Mouse (Mus musculus): ENCODE results near the gene Slc12a9. TPM values are rescaled to one million over a fixed set of nuclear protein-coding genes. Genes with fewer than 3 reads are reported as not detected.

Gene Slc12a9
- total RNA-seq, 2 experiments from 2014 or later, result 8.4 to 8.6 TPM

DNA sequence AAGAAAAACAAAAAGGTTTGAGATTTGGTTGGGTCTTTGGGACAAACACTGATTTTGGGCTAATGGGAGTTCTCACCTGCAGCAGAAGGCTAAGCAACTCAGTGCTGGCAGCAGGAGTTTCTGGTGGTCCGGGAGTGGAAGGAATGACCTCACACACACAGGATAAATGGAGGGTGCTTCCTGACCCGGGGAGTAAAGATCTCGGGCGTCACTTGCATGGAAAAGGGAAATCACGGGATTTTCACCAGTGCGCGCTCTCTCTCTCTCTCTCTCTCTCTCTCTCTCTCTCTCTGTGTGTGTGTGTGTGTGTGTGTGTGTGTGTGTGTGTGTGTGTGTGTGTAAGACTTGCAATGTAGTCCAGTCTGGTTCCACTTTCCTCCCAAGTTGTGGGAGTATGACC, 14.5 kb upstream of the Slc12a9 start:
- DNase-seq (ENCODE audit: low spot score in 2 of 2), result no peak

DNA sequence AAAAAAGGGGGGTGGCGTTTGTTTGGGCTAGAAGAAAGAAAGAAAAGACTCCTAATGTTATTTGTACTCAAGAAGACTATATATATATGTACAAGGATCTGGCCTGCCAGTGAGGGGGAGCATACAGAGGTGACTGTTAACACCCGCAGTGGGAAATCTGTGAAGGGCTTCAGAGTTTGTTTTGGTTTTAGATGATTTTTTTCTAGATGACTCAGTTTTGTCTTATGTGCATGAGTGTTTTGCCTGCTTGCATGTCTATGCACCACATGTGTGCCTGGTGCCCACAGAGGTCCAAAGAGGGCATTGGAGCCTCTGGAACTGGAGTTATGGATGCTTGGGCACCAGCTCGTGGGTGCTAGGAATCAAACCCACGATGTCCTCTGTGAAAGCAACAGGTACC, 13.6 kb upstream of the Slc12a9 start:
- DNase-seq (ENCODE audit: low spot score in 2 of 2), result no peak

DNA sequence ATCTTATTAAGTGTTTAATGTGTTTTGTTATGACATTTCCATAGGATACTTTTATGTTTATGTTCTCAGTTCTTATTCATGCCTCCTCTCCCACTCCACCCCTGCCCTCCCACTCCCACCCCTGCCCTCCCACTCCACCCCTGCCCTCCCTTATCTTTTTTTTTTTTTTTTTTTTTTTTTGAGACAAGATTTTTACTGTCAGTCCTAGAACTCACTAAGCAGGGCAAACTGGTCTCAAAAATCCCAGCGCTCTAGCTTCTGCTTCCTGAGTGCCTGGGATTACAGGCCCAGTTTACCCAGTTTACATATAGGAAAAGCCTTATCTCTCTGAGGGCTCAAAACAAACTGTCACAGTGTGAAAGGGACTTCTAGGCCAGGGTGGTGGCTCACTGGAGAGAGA, 13.0 kb upstream of the Slc12a9 start:
- DNase-seq (ENCODE audit: low spot score in 2 of 2), result no peak

DNA sequence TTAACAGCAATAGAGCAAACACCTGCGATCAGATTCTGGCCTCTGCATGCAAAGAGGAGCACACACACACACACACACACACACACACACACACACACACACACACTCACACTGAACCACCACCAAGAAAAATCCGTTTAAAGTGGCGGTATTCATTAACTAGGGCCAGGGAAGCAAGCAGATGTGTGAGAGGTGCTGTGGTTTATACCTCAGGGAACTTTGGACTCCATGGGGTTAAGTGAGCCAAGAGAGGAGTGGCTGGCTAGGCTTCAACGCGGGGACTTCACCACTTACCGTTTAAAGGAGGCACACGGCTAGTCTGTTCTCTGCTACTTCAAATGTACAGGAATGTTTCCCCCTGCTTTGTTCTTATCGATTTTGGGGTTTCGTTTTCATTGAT, 12.4 kb upstream of the Slc12a9 start:
- no peak for DNase-seq (ENCODE audit: low spot score in 2 of 2)

DNA sequence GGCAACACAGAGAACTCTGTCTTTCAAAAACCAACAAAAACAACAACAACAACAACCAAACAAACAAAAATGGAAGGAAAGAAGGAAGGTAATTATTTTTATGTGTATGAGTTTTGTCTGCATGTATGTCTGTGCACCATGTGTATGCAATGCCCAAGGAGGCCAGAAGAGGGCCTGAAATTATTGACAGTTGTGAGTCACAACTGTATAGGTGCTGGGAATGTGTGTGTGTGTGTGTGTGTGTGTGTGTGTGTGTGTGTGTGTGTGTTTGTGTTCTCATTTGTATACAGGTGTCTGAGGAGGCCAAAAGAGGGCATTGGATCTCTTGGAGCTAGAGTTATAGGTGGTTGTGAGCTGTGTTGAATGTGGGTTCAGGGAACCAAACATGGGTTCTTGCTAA, 10.5 kb upstream of the Slc12a9 start:
- DNase-seq (ENCODE audit: low spot score in 2 of 2), result no peak

DNA sequence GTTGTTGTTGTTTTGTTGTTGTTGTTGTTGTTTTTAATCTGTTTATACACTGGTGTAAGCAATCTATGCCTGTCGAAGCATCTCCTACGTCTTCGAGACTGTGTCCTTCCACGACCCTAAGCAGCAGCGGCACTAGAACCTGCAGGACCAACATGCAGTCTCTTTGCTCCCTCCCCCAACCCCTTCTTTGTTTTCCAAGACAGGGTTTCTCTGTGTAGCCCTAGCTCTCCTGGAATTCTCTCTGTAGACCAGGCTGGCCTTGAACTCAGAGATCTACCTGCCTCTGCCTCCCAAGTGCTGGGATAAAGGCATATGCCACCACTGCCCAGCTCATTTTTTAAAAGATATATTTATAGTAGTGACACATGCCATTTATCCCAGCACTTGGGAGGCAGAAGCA, 10.0 kb upstream of the Slc12a9 start:
- DNase-seq (ENCODE audit: low spot score in 2 of 2), result no peak

DNA sequence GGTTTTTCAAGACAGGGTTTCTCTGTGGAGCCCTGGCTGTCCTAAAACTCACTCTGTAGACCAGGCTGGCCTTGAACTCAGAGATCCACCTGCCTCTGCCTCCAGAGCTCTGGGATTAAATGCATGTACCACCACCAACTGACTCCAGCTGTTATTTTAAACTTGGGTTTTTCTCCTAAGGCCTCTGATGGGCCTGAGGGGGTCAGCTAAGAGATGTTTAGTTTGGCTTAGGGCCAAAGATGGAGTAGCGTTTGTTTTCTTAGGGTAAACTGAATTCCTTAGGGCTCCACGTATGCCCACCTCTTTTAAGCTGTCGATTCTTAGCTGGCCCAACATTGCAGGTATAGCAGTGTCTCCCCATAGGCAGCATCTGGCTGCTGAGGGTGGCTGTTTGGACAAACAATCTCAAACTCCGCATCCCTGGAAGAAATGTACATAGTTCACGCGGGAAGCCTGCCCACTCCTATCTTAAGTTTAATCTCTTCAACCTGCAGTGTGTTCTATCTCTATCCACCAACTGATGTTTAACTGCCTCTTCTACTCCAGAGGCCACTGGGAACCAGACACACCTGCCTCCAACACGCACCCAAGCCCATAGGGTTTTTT, 9.1 kb upstream of the Slc12a9 start:
- no peak for DNase-seq (ENCODE audit: low spot score in 2 of 2)

DNA sequence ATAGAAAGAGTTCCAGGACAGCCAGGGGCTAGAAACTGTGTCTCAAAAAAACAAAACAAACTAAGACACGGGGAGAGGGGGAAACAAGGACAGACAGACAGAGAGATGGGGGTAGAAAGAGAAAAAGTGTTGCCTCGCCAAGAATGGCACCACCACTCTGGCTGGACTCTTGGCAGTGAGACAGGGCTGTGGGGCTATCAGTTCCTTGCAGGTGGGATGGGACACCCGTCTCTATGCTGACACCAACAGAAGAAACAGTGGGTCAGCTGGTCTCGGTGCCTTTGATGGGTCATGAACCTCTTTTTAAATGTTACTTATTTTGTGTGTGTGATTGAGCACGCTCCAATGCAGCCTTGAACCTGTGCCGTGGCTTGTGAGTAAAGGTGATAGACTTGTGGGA, 6.8 kb upstream of the Slc12a9 start:
- DNase-seq (ENCODE audit: low spot score in 2 of 2), result no peak

DNA sequence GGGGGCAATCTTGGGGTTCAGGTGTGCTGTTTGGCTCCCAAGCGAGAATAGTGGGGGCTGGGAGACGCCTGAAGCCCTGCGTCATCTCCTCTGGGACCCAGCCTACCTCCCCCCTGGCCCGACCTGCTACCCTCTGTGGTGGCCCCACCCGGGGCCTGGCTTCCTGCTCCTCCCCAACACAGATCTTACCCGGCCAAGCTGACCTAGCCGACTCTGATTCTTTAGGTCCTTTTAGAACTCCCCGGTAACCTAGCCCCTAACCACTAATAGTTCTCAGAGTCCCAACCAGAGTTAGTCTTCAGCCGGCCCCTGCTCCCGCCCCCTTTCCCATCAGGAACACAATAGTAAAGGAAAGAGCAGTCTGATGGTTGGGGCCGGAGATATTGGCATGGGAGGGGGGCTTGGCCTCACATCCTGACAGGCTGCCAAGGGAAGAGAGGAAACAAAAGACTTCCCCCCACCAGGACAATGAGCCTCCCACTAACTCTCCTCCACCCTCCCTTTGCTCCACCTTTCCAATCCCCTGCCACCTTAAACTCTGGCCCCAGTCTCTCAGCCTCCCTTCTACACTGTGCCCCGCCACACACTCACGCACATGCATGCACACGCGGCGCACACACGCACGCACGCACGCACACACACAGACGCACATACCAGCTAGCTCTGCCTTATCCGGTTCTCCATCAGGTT, 6.0 kb upstream of the Slc12a9 start:
- peak in 1 of 2 experiments; percentile 43 for DNase-seq (ENCODE audit: low spot score in 2 of 2)

DNA sequence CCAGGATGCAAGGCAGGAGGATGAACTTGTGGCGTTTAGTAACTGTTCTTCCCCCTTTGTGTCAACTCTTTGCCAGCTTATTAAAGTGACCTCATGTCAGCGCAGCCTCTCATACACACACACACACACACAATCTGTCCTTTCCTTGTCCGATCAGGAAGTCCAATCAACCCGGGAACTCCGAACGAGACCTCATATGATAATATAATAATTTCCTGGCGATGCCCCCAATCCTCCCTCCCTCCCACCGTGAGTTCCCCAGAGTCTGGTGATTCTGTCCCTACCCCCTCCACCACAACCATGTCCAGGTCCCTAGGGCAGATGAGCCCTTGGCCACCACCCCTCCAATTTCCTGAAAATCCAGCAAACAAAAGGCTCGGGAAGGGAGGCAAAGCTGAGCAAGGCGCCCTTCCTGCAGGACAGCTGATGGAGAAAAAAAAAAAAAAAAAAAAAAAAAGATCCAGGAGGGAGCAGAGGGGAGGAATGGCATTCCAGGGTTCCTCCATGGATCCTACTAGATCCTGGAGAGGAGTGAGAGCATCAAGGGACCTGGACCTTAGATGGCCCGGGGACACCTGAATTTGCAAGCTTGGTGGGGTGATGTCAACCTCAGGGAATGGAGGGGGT, 5.4 kb upstream of the Slc12a9 start:
- no peak for DNase-seq (ENCODE audit: low spot score in 2 of 2)

DNA sequence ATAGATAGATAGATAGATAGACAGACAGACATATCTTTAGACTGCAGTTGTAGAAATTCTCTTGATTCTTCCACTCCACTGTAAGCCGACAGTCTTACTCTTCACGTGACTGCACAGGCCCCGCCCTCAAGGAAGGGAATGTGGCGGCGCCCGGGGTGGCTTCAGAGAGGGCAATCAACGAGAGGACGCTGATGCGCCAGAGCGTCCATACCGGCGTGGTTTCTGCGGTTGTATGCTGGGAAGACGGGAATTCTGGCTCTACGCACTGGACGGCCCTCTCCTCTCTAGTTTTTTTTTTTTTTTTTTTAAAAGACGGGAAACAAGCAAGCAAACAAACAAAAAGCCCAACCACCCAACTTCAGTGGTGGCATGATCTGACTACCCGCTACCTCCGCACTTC, 4.9 kb upstream of the Slc12a9 start:
- peak; percentile 82 to 85 for DNase-seq (ENCODE audit: low spot score in 2 of 2)

DNA sequence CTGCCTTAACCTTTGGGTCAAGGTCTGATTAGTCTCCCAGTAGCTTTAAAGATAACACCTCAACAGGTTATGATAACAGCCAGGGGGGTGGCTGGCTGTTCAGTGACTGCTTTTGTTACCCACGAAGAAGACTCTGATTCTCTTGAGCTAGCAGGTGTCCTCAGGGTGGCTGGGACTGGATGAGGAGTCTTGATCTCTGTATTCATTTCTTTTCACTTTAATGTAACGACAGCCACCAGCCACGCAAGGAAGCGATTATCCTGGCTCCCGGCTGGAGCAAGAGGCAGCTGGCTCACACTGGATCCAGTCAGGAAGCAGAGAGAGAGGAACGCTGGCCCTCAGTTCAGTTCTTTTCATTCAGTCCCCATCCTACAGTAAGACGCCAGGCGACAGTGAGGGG, 3.8 kb upstream of the Slc12a9 start:
- DNase-seq (ENCODE audit: low spot score in 2 of 2), result no peak

DNA sequence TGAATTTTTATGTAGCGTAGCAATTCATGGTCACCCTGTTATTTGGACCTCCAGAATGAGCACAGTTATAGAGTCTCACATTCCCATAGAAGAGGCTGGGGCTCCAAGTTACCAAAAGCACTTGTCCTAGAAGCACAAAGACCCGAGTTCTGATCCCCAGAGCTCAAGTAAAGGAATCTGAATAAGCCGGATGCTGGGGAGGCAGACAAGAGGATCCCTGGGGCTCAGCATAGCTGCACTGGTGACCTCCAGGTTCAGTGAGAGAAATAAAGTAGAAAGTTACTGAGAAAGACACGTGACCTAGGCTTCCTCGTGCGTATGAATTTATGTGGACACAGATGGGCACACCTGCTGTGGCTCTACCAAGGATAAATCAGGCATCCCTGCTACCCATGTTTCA, 1.7 kb upstream of the Slc12a9 start:
- no peak for DNase-seq (ENCODE audit: low spot score in 2 of 2)

DNA sequence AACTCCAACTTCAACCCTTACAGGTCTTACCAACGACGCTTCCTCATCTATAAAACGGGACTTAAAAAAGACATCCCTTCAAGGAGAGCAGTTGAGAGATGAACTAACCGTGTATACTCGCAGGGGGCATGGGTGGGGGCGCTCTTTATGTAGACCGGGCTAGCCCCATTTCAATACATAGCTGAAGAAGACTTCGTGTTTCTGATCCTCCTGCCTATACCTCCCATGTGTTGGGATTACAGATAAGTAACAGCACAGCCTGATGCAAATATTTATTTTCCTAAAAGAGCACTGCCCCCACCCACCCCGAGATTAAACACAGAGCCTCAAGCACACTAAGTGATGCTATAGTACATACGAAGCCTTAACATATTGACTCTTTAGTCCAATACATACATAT, 920 bp upstream of the Slc12a9 start:
- no peak for DNase-seq (ENCODE audit: low spot score in 2 of 2)

DNA sequence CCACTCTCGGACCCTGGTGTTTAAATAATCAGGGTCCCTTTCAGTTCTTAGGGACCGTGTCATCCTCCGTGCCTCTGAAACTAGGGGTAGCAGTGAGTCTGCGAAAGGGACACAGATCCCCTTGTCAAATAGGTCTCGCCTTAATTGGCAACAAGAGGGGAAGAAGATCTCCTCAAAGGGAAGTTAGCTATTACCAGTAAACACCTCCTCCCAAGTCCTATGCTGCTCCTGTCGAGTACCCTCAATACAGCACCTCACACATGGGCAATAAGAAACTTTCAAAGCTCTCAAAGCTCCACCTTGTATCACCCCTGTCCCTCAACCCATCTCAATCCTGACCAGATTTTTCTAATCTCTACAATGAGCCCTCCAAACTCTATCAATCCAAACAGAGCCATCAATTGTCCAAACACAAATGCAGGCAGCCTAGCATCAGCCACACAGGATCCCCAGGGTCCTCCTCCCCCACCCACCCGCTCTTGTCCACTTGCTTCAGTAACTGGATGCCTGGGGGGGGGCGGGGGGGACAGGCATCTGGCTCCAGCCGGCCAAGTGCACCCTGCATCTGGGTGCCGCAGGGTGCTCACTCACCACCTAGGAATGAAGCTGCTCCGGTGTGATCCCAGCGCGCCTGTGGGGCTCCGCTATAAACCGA, 413 bp downstream of the Slc12a9 start:
- DNase-seq (ENCODE audit: low spot score in 2 of 2), result no peak

DNA sequence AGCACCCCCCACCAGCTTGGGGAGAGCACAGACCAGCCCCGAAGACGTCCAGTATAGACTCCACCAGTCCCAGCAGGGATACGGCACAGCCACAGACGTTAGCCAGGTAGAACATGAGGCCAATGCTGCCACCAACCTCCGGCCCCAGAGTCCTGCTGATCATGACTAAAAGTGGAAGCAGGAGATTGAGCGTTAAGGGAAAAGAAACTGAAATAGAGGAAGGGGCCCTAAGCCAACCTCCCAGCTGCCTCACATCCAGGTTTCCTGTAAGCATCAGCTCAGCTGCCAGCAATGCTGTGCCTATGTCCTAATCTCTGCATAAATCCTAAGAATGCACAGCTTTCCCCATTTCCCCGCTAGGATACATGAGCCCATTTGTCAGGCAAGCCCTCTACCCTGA, 2.5 kb downstream of the Slc12a9 start:
- no peak for DNase-seq (ENCODE audit: low spot score in 2 of 2)

DNA sequence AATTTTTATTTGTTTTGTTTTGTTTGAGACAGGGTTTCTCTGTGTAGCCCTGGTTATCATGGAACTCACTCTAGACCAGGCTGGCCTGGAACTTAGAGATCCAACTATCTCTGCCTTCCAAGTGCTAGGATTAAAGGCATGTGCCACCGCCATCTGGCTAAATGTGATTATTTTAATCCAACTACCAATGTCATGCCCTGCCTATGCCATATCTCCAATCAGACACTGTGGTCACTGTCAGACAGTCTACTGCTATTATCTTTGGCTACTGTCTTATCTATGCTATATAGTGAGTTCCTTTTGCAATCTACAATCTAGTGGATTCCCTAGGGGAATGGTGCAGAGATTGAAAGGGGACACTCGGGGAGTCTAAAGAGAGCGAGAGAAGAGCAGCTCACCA, 12.4 kb downstream of the Slc12a9 start:
- no peak for DNase-seq (ENCODE audit: low spot score in 2 of 2)

DNA sequence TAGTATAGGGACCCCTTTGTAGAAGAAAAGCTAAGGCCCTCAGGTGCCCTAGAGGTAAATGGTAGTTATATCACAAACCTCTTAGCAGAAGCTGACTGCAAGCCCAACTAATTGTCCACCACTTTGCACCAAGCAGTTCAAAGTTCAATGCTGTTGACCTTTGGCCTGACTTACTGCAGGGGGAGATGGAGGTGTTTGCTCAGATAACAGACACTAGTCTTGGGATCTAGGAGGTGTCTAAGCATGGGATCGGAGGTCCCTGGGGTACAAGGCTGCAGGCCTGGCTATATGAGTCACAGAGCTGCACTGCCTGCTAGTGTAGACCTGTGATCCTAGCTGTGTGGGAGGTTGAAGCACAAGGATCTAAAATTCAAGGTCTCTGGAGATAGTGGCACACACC, 14.8 kb downstream of the Slc12a9 start:
- no peak for DNase-seq (ENCODE audit: low spot score in 2 of 2)

DNA sequence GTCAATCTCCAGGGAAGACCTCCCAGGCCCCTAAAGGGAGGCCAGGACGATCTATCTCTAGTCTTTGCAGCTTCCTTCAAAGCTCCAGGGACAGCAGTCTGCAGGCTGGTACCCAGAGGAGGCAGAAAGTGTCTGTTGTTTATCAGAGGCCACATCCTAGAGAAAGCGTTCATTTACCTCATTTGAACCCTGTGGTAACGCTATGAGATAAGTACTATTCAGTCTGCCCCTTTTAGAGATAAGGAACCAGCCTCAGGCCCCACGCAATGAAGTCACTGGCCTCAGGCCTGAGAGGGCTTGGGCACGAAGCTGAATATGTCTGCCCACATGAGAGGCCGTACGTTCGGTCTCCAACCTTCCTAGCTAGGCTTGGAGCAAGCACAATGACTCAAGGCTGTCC, 16.0 kb downstream of the Slc12a9 start:
- DNase-seq (ENCODE audit: low spot score in 2 of 2), result no peak

DNA sequence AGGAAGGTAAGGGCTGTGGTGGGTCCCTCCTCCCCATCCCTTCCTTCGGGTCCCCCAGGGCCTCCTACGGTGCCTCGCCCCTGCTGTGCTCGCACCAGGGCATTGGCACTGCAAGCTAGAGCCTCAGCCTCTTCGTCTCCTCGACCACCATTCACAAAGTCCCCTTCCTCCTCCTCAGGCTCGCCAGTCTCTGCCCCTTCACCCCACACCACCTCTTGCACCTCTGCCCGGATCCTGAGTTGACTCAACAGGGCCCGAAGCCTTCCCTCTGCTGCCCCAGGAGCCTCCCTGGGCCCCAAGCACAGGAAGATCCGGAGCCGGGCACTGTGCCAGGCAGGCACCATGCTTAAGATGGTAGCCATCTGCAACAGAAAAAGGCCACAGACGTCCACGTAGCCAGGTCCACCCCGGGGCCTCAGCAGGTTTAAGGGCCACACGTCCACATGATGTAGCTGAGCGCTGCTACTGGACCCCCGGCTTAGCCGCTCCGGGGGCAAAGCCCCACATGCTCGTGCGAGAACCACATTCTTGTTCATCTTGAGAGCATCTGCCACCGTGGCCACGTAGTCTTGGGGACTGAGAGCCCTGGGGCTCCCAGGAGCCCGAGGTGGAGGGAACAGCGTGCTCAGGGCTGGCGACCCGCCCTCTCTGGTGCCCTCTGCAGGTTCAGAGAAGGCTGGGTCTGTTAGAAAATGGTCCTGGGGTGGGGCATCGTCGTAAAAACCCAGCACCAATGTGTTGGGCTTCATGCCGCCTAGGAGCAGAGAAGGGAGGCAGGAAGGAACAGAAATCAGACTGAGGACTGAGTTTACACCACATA, 18.1 kb downstream of the Slc12a9 start:
- no peak for DNase-seq (ENCODE audit: low spot score in 2 of 2)
